Mouse (Mus musculus): ENCODE results near the gene Gpc6. TPM values are rescaled to one million over a fixed set of nuclear protein-coding genes. Genes with fewer than 3 reads are reported as not detected.

The Gpc6 gene
- total and polyA plus RNA-seq, 3 experiments = 4.6 to 10.3 (median 8.0) TPM

DNA sequence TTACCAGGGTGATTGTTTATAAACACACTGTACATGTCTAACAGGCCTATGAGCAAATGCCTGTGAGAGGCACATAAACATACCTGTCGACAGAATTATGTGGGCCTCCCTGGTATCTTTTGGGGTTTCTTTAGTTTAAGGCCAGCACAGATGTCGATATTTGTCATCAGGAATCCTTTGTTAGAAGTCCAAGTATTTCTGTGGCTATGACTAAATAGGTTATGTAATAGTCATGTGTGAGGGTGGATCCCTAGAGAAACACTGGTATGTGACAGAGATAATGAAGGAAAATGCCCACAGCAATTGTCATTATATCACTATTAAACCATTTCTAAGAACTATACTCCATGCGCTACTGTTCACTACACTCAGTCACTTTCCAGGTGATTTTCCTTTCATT lies 358.5 kb downstream of the Gpc6 start:
- Histone ChIP-seq H3K27ac (no peak overlapping the region), H3K36me3 (ENCODE audit: control insufficient read depth, insufficient read depth, low read length) (no peaks in the 10 kb centered on the region), H3K27me3 (ENCODE audit: control insufficient read depth, insufficient read depth, low read length) (no peaks in the 10 kb centered on the region), H3K79me2 (replicated peaks; ENCODE audit: control insufficient read depth, insufficient read depth, low read length) (no peaks in the 10 kb centered on the region), H3K9ac (ENCODE audit: low read depth, low read length) (no peak overlapping the region), H3K4me1 (ENCODE audit: control insufficient read depth, insufficient read depth, low read length) (no peaks in the 10 kb centered on the region), H3K4me3 (no peak overlapping the region)
- TF ChIP-seq EP300 (IDR thresholded peaks at IDR 0.05; ENCODE audit: insufficient read depth, low read depth, low read length) (no peak), POLR2A (IDR thresholded peaks at IDR 0.05; ENCODE audit: insufficient read depth, low read depth, low read length) (no peak), CTCF (IDR thresholded peaks at IDR 0.05) (no peak)
- no peak for DNase-seq
- intact Hi-C loops (cut with DNase I) = no loop called here
- WGBS = 82% methylated on average over 3 of the region's 3 CpGs

- H3K4me1 ChIP-seq (ENCODE audit: control insufficient read depth, insufficient read depth, low read length) = no peaks in the 10 kb centered on the region
- no peak for TF ChIP-seq EP300 (IDR thresholded peaks at IDR 0.05; ENCODE audit: insufficient read depth, low read depth, low read length)
- no peak for TF ChIP-seq CTCF (IDR thresholded peaks at IDR 0.05)
- no peak for TF ChIP-seq POLR2A (IDR thresholded peaks at IDR 0.05; ENCODE audit: insufficient read depth, low read depth, low read length)
- intact Hi-C loops (cut with DNase I) = no loop called here
- H3K4me3 ChIP-seq = no peak overlapping the region
- no peak overlapping the region for H3K9ac ChIP-seq (ENCODE audit: low read depth, low read length)
- H3K36me3 ChIP-seq (ENCODE audit: control insufficient read depth, insufficient read depth, low read length) = no peaks in the 10 kb centered on the region
- WGBS = 84% methylated on average over 4 of the region's 4 CpGs
- no peak overlapping the region for H3K27ac ChIP-seq
- H3K79me2 ChIP-seq (replicated peaks; ENCODE audit: control insufficient read depth, insufficient read depth, low read length) = no peaks in the 10 kb centered on the region
- no peaks in the 10 kb centered on the region for H3K27me3 ChIP-seq (ENCODE audit: control insufficient read depth, insufficient read depth, low read length)
- no peak for DNase-seq
Measured at GRCm38 (mm10) chr14:117293746-117294145, 368.6 kb downstream of the Gpc6 start.

DNA sequence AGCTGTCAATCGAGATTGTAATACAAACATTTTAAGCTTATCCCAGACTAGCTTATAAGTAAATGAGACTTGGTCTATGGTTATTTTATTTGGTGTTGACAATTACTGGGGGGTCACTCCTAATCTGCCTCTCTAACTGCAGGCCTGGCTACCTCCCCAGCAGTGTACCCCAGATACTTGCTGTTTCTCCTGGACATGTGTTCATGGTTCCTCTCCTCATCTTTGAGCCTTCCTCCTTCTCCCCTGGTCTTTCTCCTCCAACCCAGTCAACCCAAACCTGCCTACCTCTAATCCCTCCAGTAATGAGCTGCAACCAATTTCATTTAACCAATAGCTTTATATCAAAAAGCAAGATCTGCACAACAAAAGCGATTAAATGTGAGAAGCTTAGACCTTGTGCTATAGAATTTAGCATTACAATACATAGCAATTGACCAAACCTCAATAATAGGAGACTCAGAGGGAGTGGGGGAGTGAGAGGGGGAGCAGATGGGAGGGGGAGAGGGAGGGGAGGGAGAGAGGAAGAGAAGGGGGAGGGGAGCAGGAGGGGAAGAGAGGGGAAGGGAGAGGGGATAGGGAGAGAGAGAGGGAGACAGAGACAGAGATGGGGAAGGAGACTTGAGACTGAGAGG lies 371.2 kb downstream of the Gpc6 start:
- Histone ChIP-seq H3K36me3 (ENCODE audit: control insufficient read depth, insufficient read depth, low read length) (no peaks in the 10 kb centered on the region), H3K9ac (ENCODE audit: low read depth, low read length) (no peak overlapping the region), H3K27me3 (ENCODE audit: control insufficient read depth, insufficient read depth, low read length) (no peaks in the 10 kb centered on the region), H3K79me2 (replicated peaks; ENCODE audit: control insufficient read depth, insufficient read depth, low read length) (no peaks in the 10 kb centered on the region), H3K4me3 (no peak overlapping the region), H3K27ac (no peak overlapping the region), H3K4me1 (ENCODE audit: control insufficient read depth, insufficient read depth, low read length) (no peaks in the 10 kb centered on the region)
- TF ChIP-seq CTCF (IDR thresholded peaks at IDR 0.05) (no peak), EP300 (IDR thresholded peaks at IDR 0.05; ENCODE audit: insufficient read depth, low read depth, low read length) (no peak), POLR2A (IDR thresholded peaks at IDR 0.05; ENCODE audit: insufficient read depth, low read depth, low read length) (no peak)
- 86% methylated on average over 2 of the region's 2 CpGs for WGBS
- no peak for DNase-seq
- intact Hi-C loops (cut with DNase I) = no loop called here

- Histone ChIP-seq H3K4me1 (ENCODE audit: control insufficient read depth, insufficient read depth, low read length) (no peaks in the 10 kb centered on the region), H3K27me3 (ENCODE audit: control insufficient read depth, insufficient read depth, low read length) (no peaks in the 10 kb centered on the region), H3K9ac (ENCODE audit: low read depth, low read length) (no peak overlapping the region), H3K79me2 (replicated peaks; ENCODE audit: control insufficient read depth, insufficient read depth, low read length) (no peaks in the 10 kb centered on the region), H3K27ac (no peak overlapping the region), H3K4me3 (no peak overlapping the region), H3K36me3 (ENCODE audit: control insufficient read depth, insufficient read depth, low read length) (no peaks in the 10 kb centered on the region)
- WGBS = 86% methylated on average over 3 of the region's 3 CpGs
- no peak for TF ChIP-seq EP300 (IDR thresholded peaks at IDR 0.05; ENCODE audit: insufficient read depth, low read depth, low read length)
- no peak for TF ChIP-seq CTCF (IDR thresholded peaks at IDR 0.05)
- no peak for TF ChIP-seq POLR2A (IDR thresholded peaks at IDR 0.05; ENCODE audit: insufficient read depth, low read depth, low read length)
- intact Hi-C loops (cut with DNase I) = no loop called here
- no peak for DNase-seq
Measured at GRCm38 (mm10) chr14:117301019-117301418, 375.9 kb downstream of the Gpc6 start.

- 73% methylated on average over 8 of the region's 8 CpGs for WGBS
- H3K27me3 ChIP-seq (ENCODE audit: control insufficient read depth, insufficient read depth, low read length) = no peaks in the 10 kb centered on the region
- no peak overlapping the region for H3K27ac ChIP-seq
- H3K4me3 ChIP-seq = no peak overlapping the region
- H3K36me3 ChIP-seq (ENCODE audit: control insufficient read depth, insufficient read depth, low read length) = no peaks in the 10 kb centered on the region
- no peak for DNase-seq
- H3K4me1 ChIP-seq (ENCODE audit: control insufficient read depth, insufficient read depth, low read length) = no peaks in the 10 kb centered on the region; the same call in 1 of the 2 replicates
- no peak for TF ChIP-seq CTCF (IDR thresholded peaks at IDR 0.05)
- no peak for TF ChIP-seq EP300 (IDR thresholded peaks at IDR 0.05; ENCODE audit: insufficient read depth, low read depth, low read length)
- TF ChIP-seq POLR2A (IDR thresholded peaks at IDR 0.05; ENCODE audit: insufficient read depth, low read depth, low read length) = no peak
- H3K79me2 ChIP-seq (replicated peaks; ENCODE audit: control insufficient read depth, insufficient read depth, low read length) = no peaks in the 10 kb centered on the region
- intact Hi-C loops (cut with DNase I) = no loop called here
- H3K9ac ChIP-seq (ENCODE audit: low read depth, low read length) = no peak overlapping the region
Measured at GRCm38 (mm10) chr14:117303901-117304722, 379.0 kb downstream of the Gpc6 start.

GRCm38 (mm10) chr14:117304723-117305010 lies 379.6 kb downstream of the Gpc6 start:
- DNase-seq = no peak
- 71% methylated on average over 2 of the region's 2 CpGs for WGBS
- no peak overlapping the region for H3K4me3 ChIP-seq

More at GRCm38 (mm10) chr14:117304723-117305010, 379.6 kb downstream of the Gpc6 start:
- Histone ChIP-seq H3K9ac (ENCODE audit: low read depth, low read length) (no peak overlapping the region), H3K27me3 (ENCODE audit: control insufficient read depth, insufficient read depth, low read length) (no peaks in the 10 kb centered on the region), H3K4me1 (ENCODE audit: control insufficient read depth, insufficient read depth, low read length) (no peaks in the 10 kb centered on the region; the same call in 1 of the 2 replicates), H3K79me2 (replicated peaks; ENCODE audit: control insufficient read depth, insufficient read depth, low read length) (no peaks in the 10 kb centered on the region), H3K27ac (no peak overlapping the region), H3K36me3 (ENCODE audit: control insufficient read depth, insufficient read depth, low read length) (no peaks in the 10 kb centered on the region)
- TF ChIP-seq POLR2A (IDR thresholded peaks at IDR 0.05; ENCODE audit: insufficient read depth, low read depth, low read length) (no peak), CTCF (IDR thresholded peaks at IDR 0.05) (no peak), EP300 (IDR thresholded peaks at IDR 0.05; ENCODE audit: insufficient read depth, low read depth, low read length) (no peak)
- intact Hi-C loops (cut with DNase I) = no loop called here
